Mouse (Mus musculus) macrophage (primary cell): Measurements from ENCODE around the gene Rsph1. TPM values are rescaled to one million over a fixed set of nuclear protein-coding genes. Genes with fewer than 3 reads are reported as not detected.

ENCODE experiments used
- H3K27ac ChIP-seq: fragments of 350-480 bp; formaldehyde crosslinking; 2 replicates; pipeline ENCODE4 v1.9.0; 2021
- H3K36me3 ChIP-seq: fragments of 350-480 bp; formaldehyde crosslinking; 2 replicates; pipeline ENCODE4 v1.9.0; 2021; ENCODE audit errors: inconsistent target
- H3K4me3 ChIP-seq: fragments of 350-480 bp; formaldehyde crosslinking; 2 replicates; pipeline ENCODE4 v1.9.0; 2021; ENCODE audit errors: inconsistent target
- H3K79me2 ChIP-seq: fragments of 350-480 bp; formaldehyde crosslinking; 2 replicates; pipeline ENCODE4 v1.9.0; 2021; ENCODE audit errors: inconsistent target
- WGBS: methylation state at CpG from one replicate; pipeline ENCODE4 v1.1.7; 2026; ENCODE audit warnings: inconsistent platforms; ENCODE audit not compliant: missing documents; 5-methylcytosine and 5-hydroxymethylcytosine counted together
- polyA plus RNA-seq: library from polyadenylated mRNA; stranded (reverse); fragments of 250-400 nt; gene quantifications from 3 replicates; pipeline ENCODE4 v1.2.4, GENCODE M21; 2018; ENCODE audit warnings: inconsistent platforms

Rsph1 gene
- polyA plus RNA-seq, 1 experiment from 2014 or later: 0.92 TPM

DNA sequence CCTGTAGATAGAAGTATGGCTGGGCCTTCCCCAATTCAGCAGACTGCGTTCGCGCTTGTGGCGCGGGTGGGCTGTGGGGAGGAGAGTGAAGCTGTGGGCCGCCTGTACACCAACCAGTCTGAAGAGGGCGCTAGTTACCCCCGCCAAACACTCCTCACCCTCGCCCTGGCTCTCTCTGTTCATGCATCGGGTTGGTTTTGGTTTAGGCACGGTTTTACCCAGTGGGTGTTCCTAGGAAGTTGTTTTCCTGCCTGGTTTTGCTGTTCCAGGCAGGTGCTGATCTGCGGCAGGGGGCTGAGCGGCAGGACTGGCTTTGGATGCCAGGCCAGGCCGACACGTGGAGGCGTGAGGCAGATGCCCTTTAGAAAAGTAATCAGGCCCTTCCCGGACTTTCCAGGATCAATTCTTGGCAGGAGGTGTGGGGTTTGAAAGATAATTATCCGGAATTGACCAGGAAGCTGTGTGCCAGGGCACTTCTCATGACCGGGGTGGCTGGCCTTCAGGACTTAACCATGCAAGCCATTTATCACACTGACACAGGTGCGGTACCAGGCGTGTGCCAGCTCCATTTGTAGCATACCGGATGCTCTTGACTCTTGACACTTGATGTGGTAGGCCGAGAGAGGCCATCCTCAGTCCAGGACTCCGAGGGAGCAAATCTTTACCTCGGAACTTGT, 18.2 kb upstream of the Rsph1 start:
- Histone ChIP-seq H3K27ac (0 out of 2 replicates have a peak overlapping the region, but pooled peaks have one; percentile 24), H3K79me2 (no peaks in the 10 kb centered on the region), H3K36me3 (no peaks in the 10 kb centered on the region), H3K4me3 (peak overlapping the region; percentile 73)
- WGBS: 17% methylated on average over 25 of the region's 25 CpGs

DNA sequence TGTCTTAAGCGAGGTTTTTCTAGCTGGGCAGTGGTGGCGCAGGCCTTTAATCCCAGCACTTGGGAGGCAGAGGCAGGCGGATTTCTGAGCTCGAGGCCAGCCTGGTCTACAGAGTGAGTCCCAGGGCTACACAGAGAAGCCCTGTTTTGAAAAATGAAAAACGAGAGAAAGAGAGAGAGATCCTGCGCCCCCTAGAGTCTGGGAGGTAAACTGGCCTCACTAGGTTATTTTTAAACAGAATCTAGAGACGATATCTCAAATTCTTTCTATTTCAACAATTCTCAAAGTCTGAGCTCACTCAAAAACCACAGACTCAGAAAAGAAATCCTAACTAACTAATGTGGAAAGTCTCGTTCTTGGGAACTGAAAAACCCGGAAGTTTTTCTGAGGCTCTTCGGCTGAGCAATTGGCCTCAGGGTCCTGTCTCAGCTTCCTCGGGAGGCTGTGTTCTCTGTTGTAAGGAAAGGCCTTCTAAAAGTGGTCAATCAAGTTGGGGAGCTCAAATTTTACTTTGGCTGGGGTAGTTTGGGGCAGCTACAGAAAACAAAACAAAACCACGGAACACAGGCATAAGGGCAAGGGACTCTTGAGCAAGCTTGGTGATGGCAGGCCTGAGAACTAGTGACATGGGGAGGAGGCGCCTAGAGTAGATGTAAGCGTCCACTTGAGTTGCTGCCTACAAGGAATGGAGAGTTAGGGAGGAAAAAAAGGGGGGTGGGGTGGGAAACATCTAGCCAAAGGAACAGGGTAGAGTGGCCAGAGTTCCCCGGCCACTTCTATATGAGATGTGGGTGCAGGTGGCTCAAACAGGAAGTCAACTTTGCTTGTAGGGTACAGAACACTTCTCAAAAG, 17.4 kb upstream of the Rsph1 start:
- 57% methylated on average over 15 of the region's 15 CpGs for WGBS
- no peak overlapping the region for H3K4me3 ChIP-seq
- H3K27ac ChIP-seq: 0 out of 2 replicates have a peak overlapping the region, but pooled peaks have one; percentile 2

DNA sequence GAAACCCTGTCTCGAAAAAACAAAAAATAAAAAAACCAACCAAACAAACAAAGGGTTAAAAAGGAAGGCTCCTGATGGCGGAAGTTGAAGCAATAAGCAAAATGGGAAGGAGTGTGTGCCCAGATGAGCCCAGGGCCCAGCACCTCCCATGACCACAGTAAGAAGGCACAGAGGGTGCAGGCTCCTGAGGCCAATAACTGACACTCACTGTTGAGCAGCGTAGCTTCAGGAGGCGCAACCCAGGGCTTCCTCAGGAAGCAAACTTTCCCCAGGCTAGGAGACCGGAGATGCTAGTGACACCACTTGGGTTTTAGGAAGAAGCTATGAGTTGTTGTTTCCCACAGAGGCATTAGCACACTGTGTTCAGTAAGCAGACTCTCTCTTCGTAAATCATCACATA, 13.7 kb upstream of the Rsph1 start:
- no peaks in the 10 kb centered on the region for H3K79me2 ChIP-seq
- WGBS: 2% methylated on average over 6 of the region's 6 CpGs
- peak overlapping the region; percentile 78 for H3K27ac ChIP-seq
- H3K4me3 ChIP-seq: no peak overlapping the region
- H3K36me3 ChIP-seq: no peaks in the 10 kb centered on the region

More for the DNA sequence above, 17.4 kb upstream of the Rsph1 start:
- Histone ChIP-seq H3K79me2 (no peaks in the 10 kb centered on the region), H3K36me3 (no peaks in the 10 kb centered on the region)

DNA sequence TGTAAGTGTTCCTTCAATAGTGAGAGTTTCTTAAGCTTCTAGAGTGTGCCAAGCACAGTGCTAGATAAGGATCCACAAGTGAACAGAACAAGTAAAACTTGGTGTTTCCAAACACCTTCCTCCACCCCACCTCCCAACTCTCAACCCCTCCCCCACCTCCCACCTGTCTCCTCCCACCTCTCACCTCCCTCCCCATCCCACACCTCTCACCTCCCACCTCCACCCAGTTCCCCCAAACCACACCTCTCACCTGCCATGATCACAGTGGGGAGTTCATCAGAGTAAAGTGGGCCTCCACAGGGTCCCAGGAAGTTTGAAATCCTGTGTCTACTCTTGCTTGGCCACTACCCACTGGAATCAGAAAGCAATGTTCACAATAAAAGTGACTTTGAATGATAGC, 13.1 kb upstream of the Rsph1 start:
- Histone ChIP-seq H3K4me3 (no peak overlapping the region), H3K79me2 (no peaks in the 10 kb centered on the region), H3K36me3 (no peaks in the 10 kb centered on the region), H3K27ac (peak overlapping the region; percentile 78)

DNA sequence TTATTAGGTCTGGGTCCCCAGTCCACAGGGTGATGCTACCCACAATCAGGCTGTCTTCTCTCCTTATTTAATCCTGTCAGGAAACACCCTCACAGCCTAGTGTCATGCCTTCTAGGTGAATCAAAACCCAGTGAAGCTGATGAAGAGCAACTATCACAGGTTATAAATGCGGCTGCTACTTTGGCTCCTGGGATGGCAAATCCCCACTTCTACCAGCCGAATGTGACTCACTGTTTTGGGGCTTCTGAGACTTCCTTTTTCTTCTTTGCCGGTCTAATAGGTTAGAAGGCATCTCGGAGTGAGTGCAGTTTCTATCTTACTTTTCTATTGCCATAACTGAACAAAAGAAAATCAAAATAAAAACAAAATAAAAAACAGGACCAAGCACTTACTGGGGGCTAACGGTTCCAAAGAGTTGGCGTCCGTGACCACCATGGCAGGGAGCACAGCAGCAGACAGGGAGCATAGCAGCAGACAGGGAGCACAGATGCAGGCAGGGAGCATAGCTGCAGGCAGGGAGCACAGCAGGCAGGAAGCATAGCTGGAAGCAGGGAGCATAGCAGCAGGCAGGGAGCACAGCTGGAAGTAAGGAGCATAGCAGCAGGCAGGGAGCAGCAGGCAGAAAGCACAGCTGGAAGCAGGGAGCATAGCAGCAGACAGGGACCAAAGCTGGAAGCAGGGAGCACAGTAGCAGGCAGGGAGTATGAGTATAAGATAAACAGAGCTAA, 12.0 kb upstream of the Rsph1 start:
- WGBS: 3% methylated on average over 7 of the region's 7 CpGs
- Histone ChIP-seq H3K79me2 (no peaks in the 10 kb centered on the region), H3K36me3 (no peaks in the 10 kb centered on the region), H3K4me3 (no peak overlapping the region; the same call in 1 of the 2 replicates), H3K27ac (peak overlapping the region; percentile 78)

DNA sequence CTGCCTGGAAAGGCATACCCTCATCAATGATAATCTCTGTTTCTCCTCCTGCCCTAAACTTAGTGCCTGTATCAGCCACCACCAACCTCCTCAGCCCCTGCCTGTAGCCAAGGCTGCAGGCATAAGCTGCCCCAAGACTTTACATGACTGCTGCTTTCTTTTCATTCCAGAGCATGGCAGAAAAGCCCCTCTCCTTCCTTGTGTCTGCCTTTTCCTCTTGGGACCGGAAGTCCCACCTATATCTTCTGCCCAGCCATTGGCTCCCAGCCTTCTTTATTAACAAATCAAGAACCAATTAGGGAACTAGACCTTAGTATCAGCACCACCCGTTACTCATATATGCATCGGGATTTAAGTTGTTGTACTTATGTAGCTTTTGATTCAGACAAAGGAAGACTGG, 10.0 kb upstream of the Rsph1 start:
- WGBS: 97% methylated on average over 3 of the region's 3 CpGs
- Histone ChIP-seq H3K27ac (no peak overlapping the region), H3K79me2 (no peaks in the 10 kb centered on the region), H3K36me3 (no peaks in the 10 kb centered on the region), H3K4me3 (no peak overlapping the region)

DNA sequence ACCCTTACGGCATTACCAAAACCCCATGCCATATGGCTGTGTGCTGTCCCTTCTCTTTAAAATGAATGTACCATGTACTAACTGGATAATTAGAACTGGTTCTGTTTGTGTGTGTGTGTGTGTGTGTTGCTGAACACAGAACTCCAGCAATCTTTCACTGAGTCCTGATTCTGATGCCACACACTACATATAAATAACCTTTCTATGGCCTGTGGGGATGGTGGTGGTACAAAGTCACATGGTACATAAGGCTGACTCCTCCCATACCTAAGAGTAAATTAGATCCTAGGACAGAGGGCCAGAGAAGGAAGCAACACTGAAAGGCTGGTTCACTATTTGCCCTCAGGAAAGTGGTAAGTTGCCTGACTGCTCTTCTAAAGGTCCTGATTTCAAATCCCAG, 9.3 kb upstream of the Rsph1 start, which contains the start of gene Slc37a1:
TSS of gene Slc37a1 (plus strand) at position 301 of the 400 bp plus-strand sequence.
- Histone ChIP-seq H3K36me3 (no peaks in the 10 kb centered on the region), H3K27ac (peak within 1 kb of the TSS; percentile 45), H3K4me3 (no peak within 1 kb of the TSS), H3K79me2 (no peaks in the 10 kb centered on the region)
- 100% methylated on average over 1 of the region's 1 CpGs for WGBS

DNA sequence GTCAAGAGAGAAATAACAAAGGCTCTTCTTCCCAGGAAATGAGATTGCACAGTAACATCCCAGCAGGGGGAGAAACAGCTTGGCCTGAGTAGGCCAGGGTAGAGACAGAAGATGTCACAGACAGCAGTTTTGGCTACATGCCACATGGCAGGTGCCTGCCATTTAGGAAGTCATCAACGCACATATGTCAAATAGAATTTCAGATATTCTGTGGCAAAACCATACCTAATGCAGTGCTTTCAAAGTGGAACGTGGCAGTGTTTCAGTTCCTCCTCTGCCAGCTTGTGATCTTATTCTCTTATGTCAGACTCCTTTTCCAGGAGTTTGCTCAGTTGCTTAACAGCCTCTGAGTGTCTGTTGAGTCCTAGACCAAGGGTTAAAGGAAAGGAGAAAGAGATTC, 8.7 kb upstream of the Rsph1 start:
- no peaks in the 10 kb centered on the region for H3K79me2 ChIP-seq
- H3K4me3 ChIP-seq: no peak overlapping the region
- WGBS: 0% methylated on average over 2 of the region's 2 CpGs
- H3K27ac ChIP-seq: peak overlapping the region; percentile 45
- H3K36me3 ChIP-seq: no peaks in the 10 kb centered on the region

DNA sequence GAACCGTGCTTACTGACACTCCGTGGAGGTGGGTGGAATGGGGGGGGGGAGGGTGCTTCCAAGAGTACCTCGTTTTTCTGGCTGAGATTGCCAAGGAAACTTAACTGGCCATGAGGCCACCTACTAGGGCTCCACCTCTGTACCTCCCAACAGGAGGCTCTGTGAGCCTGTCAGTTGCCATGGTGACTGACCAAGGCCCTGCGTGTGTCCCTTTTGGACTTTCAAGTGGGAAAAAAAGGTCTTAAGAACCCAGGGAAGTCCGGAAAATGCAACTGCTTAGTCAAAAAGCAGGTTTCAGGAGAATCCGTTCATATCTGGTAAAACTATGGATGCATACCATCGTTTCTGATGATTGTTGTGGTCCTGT, 5.5 kb upstream of the Rsph1 start:
- no peak overlapping the region for H3K4me3 ChIP-seq
- H3K27ac ChIP-seq: no peak overlapping the region
- H3K36me3 ChIP-seq: no peaks in the 10 kb centered on the region
- H3K79me2 ChIP-seq: no peaks in the 10 kb centered on the region
- 56% methylated on average over 7 of the region's 7 CpGs for WGBS

DNA sequence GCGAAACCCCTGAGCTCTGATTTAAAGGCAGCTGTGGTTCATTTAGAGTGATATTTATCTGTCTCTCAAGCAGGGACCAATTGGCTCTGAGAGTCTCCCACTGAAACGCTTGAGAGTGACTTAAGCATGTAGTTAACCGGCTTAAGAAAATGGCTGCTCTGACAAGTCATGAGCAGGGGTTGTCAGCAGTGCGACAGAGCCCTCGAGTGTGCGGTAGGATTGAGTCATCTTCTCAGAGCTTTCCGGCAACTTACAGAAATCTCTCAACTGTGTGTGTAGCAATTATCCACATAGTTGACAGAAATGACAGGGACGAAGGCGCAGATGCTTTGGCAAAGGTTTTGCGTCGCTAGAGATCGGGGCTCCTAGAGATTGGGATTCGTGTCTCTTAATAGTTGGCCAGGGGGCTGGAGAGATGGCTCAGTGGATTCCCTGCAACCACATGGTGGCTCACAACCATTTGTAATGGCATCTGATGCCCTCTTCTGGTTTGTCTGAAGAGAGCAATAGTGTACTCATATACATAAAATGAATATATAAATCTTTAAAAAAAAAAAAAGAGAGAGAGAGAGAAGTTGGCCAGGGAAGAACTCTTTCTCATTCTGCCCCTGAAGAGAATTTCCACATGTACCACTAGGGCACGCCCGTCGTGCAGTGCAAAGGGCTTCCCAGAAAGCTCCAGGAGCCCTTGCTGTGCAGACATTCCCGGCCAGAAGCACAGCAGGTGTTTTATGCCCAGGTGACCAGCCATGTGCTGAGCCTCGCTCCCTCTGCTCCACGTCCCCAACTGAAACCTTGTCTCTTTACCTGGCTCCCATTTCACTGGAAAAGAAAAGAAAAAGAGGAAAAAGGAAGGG, 4.9 kb upstream of the Rsph1 start:
- Histone ChIP-seq H3K4me3 (no peak overlapping the region), H3K36me3 (no peaks in the 10 kb centered on the region), H3K27ac (no peak overlapping the region), H3K79me2 (no peaks in the 10 kb centered on the region)
- 60% methylated on average over 19 of the region's 19 CpGs for WGBS

DNA sequence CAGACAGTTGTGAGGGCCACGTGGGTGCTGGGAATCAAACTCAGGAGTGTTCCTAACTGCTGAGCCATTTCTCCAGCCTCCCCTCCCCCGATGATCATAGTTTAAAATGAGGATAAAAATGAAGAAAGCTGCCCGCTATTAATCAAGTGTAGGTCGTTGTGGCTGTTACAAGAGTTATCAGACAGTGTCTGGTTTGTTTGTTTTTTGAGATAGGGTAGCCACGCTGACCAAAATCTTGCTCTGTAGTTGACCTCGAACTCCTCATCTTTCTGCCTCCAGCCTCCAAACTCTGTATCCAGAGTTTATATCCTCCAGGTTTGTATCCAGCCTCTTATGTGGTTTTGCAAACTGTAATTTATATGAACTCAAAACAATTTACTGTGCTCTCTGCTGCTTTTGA, 3.1 kb upstream of the Rsph1 start:
- 74% methylated on average over 6 of the region's 6 CpGs for WGBS
- Histone ChIP-seq H3K36me3 (no peaks in the 10 kb centered on the region), H3K27ac (no peak overlapping the region), H3K79me2 (no peaks in the 10 kb centered on the region), H3K4me3 (no peak overlapping the region)

DNA sequence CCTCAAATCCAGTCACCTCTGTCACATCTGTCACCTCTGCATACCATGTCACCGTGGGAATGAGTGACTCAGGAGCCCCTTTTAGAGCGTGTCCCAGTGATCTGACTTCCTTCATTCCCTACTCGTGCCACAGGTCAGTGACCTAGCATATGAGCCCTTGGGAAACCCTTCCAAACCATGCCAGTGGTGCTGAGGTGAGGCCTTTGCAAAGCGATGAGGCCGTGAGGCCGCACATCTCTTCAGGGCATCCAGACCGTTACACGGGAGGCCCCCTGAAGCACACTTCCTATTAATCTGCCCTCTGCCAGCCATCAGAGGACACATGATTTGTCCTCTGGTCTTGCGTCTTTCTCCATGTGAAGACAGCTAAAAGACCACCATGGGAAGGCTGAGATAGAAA, 2.4 kb upstream of the Rsph1 start:
- H3K4me3 ChIP-seq: no peak overlapping the region
- H3K27ac ChIP-seq: no peak overlapping the region
- 87% methylated on average over 9 of the region's 9 CpGs for WGBS
- no peaks in the 10 kb centered on the region for H3K36me3 ChIP-seq
- H3K79me2 ChIP-seq: no peaks in the 10 kb centered on the region

DNA sequence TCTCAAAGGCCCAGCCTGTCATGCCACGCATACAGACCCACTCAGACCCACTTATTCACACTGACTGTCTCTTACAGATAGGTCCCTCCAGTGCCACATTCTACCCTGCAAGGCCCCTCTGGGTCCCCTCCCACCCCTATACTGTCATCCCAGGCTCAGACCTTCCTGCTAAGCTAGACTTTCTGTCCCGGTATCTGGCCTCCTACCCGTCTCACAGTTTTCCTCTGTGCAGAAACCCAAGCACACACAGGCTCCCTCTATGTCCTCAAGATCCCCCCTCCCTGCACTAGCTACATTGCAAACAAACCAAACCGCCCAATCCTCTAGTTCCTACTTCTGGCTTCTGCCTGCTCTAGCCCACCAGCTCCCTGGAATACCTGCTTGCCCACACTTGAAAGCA, 748 bp upstream of the Rsph1 start:
- no peaks in the 10 kb centered on the region for H3K79me2 ChIP-seq
- no peaks in the 10 kb centered on the region for H3K36me3 ChIP-seq
- WGBS: 91% methylated on average over 4 of the region's 4 CpGs
- no peak overlapping the region for H3K4me3 ChIP-seq
- no peak overlapping the region for H3K27ac ChIP-seq

DNA sequence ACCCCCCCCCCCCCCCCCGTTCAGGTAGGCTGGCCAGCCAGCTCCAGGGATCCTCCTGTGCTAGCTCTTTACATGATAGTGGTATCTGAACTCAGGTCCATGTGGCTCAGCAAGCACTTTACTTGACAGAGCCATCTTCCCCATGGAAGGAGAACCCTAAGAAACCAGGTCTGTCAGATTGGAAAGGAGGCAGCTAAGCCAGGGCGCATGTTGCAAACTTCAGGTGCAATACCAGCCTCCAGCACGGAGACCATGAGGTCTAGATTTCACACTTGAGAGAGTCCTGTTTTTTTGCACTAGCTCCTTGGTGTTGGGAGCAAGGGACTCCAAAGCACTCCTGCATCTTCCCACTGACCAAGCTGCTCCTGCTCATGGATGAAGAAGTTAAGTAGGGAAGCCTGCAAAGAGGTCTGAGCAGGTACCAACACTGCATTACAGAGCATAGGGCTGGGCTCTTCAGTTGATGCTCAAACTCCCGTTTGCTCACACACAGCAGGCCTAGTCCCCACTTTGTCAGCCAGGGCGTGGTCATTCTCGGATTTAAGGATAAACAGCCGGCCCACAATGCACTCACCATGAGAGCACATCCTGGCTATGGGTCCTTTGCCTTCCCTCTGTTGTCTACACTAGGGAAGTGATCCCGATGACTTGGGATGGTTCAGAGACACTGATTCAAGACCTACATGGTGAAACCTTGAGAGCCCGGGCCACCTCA, 819 bp downstream of the Rsph1 start:
- no peak overlapping the region for H3K27ac ChIP-seq
- no peaks in the 10 kb centered on the region for H3K79me2 ChIP-seq
- H3K36me3 ChIP-seq: no peaks in the 10 kb centered on the region
- H3K4me3 ChIP-seq: no peak overlapping the region
- WGBS: 74% methylated on average over 9 of the region's 9 CpGs
